Mouse (Mus musculus) heart, embryonic 11.5 days (tissue): Measurements from ENCODE around the gene Tead3. TPM values are rescaled to one million over a fixed set of nuclear protein-coding genes. Genes with fewer than 3 reads are reported as not detected.

Source experiments
- ATAC-seq: fragments of 200-750 bp; cut with Nextera tagmentation; replicated peaks from 2 replicates; pipeline ENCODE4 v1.8.0; 2017; ENCODE audit warnings: moderate library complexity; ENCODE audit not compliant: insufficient number of reproducible peaks, low FRiP score, low TSS enrichment
- H3K27ac ChIP-seq: fragments of 300-500 bp; sonication (generic); 2 replicates; pipeline ENCODE4 v1.5.1; 2014; ENCODE audit warnings: mild to moderate bottlenecking, low read depth, low read length
- H3K27me3 ChIP-seq: fragments of 300-500 bp; sonication (generic); 2 replicates; pipeline ENCODE4 v1.6.1; 2014; ENCODE audit warnings: mild to moderate bottlenecking, low read length, mixed read lengths; ENCODE audit not compliant: control insufficient read depth, insufficient read depth
- H3K36me3 ChIP-seq: fragments of 300-500 bp; sonication (generic); 2 replicates; pipeline ENCODE4 v1.6.1; 2014; ENCODE audit warnings: mild to moderate bottlenecking, low read length, moderate library complexity, mixed read lengths; ENCODE audit not compliant: control insufficient read depth, insufficient read depth
- H3K4me1 ChIP-seq: fragments of 300-500 bp; sonication (generic); 2 replicates; pipeline ENCODE4 v1.6.1; 2014; ENCODE audit warnings: low read length; ENCODE audit not compliant: control insufficient read depth, insufficient read depth
- H3K4me2 ChIP-seq: fragments of 300-500 bp; sonication (generic); 2 replicates; pipeline ENCODE4 v1.6.1; 2014; ENCODE audit warnings: mild to moderate bottlenecking, moderate library complexity
- H3K4me3 ChIP-seq: fragments of 300-500 bp; sonication (generic); 2 replicates; pipeline ENCODE4 v1.5.1; 2014; ENCODE audit warnings: low read depth, low read length
- H3K9ac ChIP-seq: fragments of 300-500 bp; sonication (generic); 2 replicates; pipeline ENCODE4 v1.6.1; 2014; ENCODE audit warnings: mild to moderate bottlenecking, low read depth, low read length, moderate library complexity
- H3K9me3 ChIP-seq: fragments of 300-500 bp; sonication (generic); replicated peaks from 2 replicates; pipeline ENCODE4 v1.6.1; 2016; ENCODE audit warnings: low read length; ENCODE audit not compliant: control insufficient read depth
- WGBS: fragments of 180-500 bp; shearing (Covaris S2); extraction: QIAGEN DNeasy Blood & Tissue Kit; methylation state at CpG from one replicate; pipeline ENCODE4 v1.1.7; 2014; ENCODE audit not compliant: insufficient replicate concordance; 5-methylcytosine and 5-hydroxymethylcytosine counted together
- polyA plus RNA-seq: library from polyadenylated mRNA; unstranded; fragments of >200 nt; fragmentation: Nextera tagmentation; extraction: Ambion mirVana; gene quantifications from 2 replicates; pipeline ENCODE4 v1.2.1, GENCODE M21; 2014

Gene Tead3
- polyA plus RNA-seq, 1 experiment from 2014 or later = 7.5 TPM

DNA sequence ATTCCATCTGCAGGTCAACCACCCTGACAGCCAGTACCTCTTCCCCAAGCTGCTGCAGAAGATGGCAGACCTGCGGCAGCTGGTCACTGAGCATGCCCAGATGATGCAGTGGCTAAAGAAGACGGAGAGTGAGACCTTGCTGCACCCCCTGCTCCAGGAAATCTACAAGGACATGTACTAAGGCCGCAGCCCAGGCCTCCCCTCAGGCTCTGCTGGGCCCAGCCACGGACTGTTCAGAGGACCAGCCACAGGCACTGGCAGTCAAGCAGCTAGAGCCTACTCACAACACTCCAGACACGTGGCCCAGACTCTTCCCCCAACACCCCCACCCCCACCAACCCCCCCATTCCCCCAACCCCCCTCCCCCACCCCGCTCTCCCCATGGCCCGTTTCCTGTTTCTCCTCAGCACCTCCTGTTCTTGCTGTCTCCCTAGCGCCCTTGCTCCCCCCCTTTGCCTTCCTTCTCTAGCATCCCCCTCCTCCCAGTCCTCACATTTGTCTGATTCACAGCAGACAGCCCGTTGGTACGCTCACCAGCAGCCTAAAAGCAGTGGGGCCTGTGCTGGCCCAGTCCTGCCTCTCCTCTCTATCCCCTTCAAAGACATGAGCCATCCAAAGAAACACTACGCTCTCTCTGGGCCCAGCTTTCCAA is 50.8 kb downstream of the Tead3 start:
- H3K27ac ChIP-seq = no peak overlapping the region
- no peaks in the 10 kb centered on the region for H3K36me3 ChIP-seq
- no peak overlapping the region for H3K4me3 ChIP-seq
- no peaks in the 10 kb centered on the region for H3K27me3 ChIP-seq
- H3K9me3 ChIP-seq = no peaks in the 10 kb centered on the region
- ATAC-seq = no peak
- H3K4me1 ChIP-seq = peaks cover 4% of the 10 kb centered on the region; the same call in 1 of the 2 replicates
- no peak overlapping the region; the same call in none of the 2 replicates for H3K9ac ChIP-seq
- no peak overlapping the region for H3K4me2 ChIP-seq
- WGBS = 39% methylated on average over 11 of the region's 11 CpGs

GRCm38 (mm10) chr17:28298888-28299287 is 51.7 kb downstream of the Tead3 start:
- Histone ChIP-seq H3K27me3 (no peaks in the 10 kb centered on the region), H3K36me3 (no peaks in the 10 kb centered on the region), H3K9me3 (no peaks in the 10 kb centered on the region), H3K4me2 (no peak overlapping the region), H3K4me1 (peaks cover 4% of the 10 kb centered on the region; the same call in 1 of the 2 replicates), H3K27ac (no peak overlapping the region), H3K4me3 (no peak overlapping the region), H3K9ac (no peak overlapping the region)
- WGBS = 90% methylated on average over 17 of the region's 17 CpGs
- ATAC-seq = no peak

DNA sequence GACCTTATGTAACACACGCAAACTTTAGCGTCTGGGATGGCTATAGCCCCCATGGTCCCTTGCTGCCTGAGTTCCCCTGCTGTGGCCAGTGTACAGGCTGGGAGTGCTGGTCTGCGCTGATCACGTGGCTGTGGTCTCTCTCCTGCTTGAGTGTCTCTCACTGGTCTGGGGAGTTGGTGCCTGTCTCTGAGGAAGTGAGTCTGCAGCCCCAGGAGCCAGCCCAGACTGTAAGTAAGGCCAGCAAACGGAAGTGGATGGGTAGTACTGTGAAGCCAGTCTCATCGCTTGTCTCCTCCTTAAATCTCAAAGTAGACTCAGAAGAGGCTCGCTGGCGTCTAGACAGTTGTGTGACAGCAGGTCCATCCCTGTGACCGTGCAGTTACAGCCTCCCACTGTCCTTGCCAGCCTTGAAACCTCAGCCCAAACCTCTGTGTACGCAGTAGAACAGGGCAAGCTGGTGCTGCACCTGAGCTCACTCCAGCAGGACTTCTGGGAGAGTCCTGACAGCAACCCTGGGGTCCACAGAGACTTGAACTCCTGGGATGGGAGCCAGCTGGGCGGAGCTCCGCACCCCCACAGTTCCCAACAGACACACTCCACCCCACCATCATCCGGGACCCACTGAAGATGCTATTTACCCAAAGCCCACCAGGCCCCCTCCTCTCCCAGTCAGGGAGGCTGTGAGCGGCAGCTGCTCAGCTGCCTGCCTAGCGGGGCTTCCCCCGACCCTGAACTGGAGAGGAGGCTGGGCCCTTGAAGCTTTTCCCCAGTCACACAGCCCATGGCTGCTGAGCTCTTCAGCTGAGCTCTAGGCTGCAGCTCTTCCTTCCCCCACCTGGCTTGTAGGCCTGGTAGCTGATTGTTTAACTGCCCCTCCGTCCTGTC is 55.9 kb downstream of the Tead3 start:
- no peaks in the 10 kb centered on the region for H3K36me3 ChIP-seq
- H3K27me3 ChIP-seq = no peaks in the 10 kb centered on the region
- H3K4me1 ChIP-seq = peaks cover 4% of the 10 kb centered on the region; the same call in 1 of the 2 replicates
- H3K4me3 ChIP-seq = no peak overlapping the region
- WGBS = 72% methylated on average over 17 of the region's 17 CpGs
- H3K9me3 ChIP-seq = no peaks in the 10 kb centered on the region
- peak overlapping the region; percentile 16; the same call in 1 of the 2 replicates for H3K9ac ChIP-seq
- no peak overlapping the region for H3K4me2 ChIP-seq
- no peak overlapping the region for H3K27ac ChIP-seq
- no peak for ATAC-seq

DNA sequence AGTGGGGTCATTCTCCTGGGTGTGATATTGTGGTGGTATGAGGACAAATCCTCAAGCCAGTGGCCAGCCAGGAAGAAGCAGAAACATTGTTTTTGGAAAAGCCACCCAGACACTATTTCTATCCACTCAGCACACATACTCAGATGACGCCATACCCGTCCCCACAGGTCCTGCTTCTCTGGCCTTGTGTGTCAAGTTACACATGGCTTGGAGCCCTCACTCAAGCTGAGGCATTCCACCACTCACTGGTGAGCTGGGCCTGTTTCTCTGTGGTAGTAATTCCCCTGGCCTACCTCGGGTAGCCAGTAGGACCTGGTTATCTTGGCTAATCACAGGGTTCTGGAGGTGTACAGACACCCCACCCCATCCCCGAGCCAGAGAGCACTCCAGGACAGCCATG is 56.9 kb downstream of the Tead3 start:
- no peak overlapping the region for H3K4me3 ChIP-seq
- no peaks in the 10 kb centered on the region for H3K4me1 ChIP-seq
- 73% methylated on average over 4 of the region's 4 CpGs for WGBS

DNA sequence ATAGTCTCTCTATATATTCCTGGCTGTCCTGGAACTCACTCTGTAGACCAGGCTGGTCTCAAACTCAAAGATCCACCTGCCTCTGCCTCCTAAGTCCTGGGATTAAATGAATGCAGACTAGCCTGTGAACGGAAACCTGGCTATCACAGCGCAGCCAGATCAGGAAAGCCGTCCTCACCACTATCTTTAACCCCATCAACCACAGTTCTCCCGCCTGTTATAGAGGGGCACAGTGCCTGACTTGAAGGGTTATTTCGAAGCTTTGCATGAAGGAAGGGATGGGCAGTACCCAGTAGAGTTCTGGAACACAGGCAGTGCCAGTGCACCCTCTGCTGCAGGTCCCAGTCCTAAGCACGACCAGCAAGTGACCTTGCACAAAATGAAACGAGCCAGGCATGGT is 59.3 kb downstream of the Tead3 start:
- no peaks in the 10 kb centered on the region; the same call in 1 of the 2 replicates for H3K36me3 ChIP-seq
- no peak overlapping the region for H3K4me3 ChIP-seq
- no peak overlapping the region for H3K27ac ChIP-seq
- no peaks in the 10 kb centered on the region for H3K27me3 ChIP-seq
- H3K4me1 ChIP-seq = peaks cover 12% of the 10 kb centered on the region
- H3K9me3 ChIP-seq = no peaks in the 10 kb centered on the region
- H3K9ac ChIP-seq = no peak overlapping the region
- 73% methylated on average over 7 of the region's 7 CpGs for WGBS
- H3K4me2 ChIP-seq = no peak overlapping the region
- ATAC-seq = no peak

More for the DNA sequence above, 56.9 kb downstream of the Tead3 start:
- no peak for ATAC-seq
- Histone ChIP-seq H3K36me3 (no peaks in the 10 kb centered on the region), H3K4me2 (no peak overlapping the region), H3K27me3 (no peaks in the 10 kb centered on the region), H3K27ac (no peak overlapping the region), H3K9me3 (no peaks in the 10 kb centered on the region), H3K9ac (no peak overlapping the region)

DNA sequence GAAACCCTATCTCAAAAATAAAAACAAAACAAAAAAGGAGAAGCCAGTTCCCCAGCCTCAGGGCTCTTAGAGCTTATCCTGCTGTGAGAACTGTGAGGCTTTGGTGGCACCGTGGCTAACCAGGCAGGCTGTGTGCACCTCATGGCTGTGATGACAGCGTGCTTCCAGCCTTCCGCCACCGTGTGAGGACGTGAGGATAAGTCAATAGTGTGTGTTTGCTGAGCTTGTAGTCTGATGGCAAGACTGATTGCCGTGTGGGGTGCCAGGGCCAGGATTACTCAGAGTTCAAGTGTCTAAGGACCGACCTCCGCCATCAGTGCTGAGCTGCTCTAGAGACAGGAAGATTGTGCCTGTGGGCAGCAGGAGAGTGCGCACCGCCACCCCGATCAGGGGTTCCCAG is 59.9 kb downstream of the Tead3 start:
- WGBS = 75% methylated on average over 11 of the region's 11 CpGs
- H3K9me3 ChIP-seq = no peaks in the 10 kb centered on the region
- H3K27me3 ChIP-seq = no peaks in the 10 kb centered on the region
- H3K4me2 ChIP-seq = no peak overlapping the region
- H3K27ac ChIP-seq = no peak overlapping the region
- H3K4me1 ChIP-seq = peaks cover 13% of the 10 kb centered on the region
- no peaks in the 10 kb centered on the region; the same call in 1 of the 2 replicates for H3K36me3 ChIP-seq
- H3K4me3 ChIP-seq = no peak overlapping the region
- ATAC-seq = no peak
- H3K9ac ChIP-seq = no peak overlapping the region

DNA sequence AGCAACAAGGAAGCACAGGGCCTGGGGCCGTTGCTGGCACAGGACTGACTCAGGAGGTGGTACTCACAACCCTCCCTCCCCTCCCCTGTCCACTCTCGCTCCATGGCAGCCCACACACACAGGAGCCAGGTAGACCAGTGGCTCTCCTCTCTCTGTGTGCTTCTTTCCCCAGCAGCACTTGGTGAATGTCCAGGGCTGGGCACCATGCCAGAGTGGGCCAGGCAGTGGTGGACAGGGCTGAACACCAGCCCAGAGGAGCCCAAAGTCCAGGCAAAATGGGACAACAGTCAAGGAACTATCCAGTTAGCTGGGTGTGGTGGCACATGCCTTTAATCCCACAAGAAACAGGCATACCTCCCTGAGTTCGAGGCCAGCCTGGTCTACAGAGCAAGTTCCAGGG is 60.4 kb downstream of the Tead3 start:
- Histone ChIP-seq H3K36me3 (no peaks in the 10 kb centered on the region; the same call in 1 of the 2 replicates), H3K4me1 (peaks cover 14% of the 10 kb centered on the region), H3K4me3 (no peak overlapping the region), H3K9ac (no peak overlapping the region), H3K27ac (no peak overlapping the region), H3K27me3 (no peaks in the 10 kb centered on the region), H3K9me3 (no peaks in the 10 kb centered on the region), H3K4me2 (no peak overlapping the region)
- no peak for ATAC-seq
- 83% methylated on average over 3 of the region's 3 CpGs for WGBS

DNA sequence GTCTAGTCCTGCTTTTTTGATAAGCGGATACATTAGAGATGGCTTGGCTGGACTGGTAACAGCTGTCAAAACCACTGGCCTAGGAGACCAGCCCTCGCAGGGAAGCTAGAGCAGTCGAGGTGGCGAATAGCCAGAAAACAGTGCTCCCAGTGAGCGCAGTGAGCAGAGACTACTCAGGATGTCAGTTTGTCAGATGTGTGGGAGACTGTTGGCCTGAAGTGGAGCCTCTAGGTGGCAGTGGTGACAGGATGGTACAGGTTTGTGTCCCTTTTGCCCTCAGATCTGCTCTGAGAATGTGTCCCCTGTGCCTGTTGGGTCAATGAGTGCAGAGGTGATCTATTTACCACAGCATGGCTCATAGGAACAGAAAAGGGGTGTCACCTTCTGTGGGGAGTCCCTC is 62.6 kb downstream of the Tead3 start:
- ATAC-seq = no peak
- no peaks in the 10 kb centered on the region for H3K9me3 ChIP-seq
- H3K4me1 ChIP-seq = peaks cover 14% of the 10 kb centered on the region
- no peak overlapping the region for H3K4me2 ChIP-seq
- H3K36me3 ChIP-seq = no peaks in the 10 kb centered on the region; the same call in 1 of the 2 replicates
- H3K4me3 ChIP-seq = no peak overlapping the region
- H3K27ac ChIP-seq = no peak overlapping the region
- no peaks in the 10 kb centered on the region for H3K27me3 ChIP-seq
- 61% methylated on average over 5 of the region's 5 CpGs for WGBS
- no peak overlapping the region for H3K9ac ChIP-seq
